In genomic region chr11:114880589-114880988, GRCm38 (mm10) we compare ENCODE assay signal across 9 mouse cellular contexts. TPM values are rescaled to one million over a fixed set of nuclear protein-coding genes. Genes with fewer than 3 reads are reported as not detected.
DNase-seq lines count a peak whose midpoint lies in the region; TF ChIP-seq lines count a peak whose summit lies in the region.
"Had no signal": no experiment of that assay in that cellular context is flagged by ENCODE, and none has a peak within 500 bp of the region (broad histone marks: within the 10 kb centered on the region; RNA-seq: fewer than 3 reads in every experiment).

No protein-coding gene starts in this region.

- no peak overlapping the region for H3K4me3 ChIP-seq in left cerebral cortex, adult 2 months
- H3K4me3 ChIP-seq: liver, embryonic 15.5 days had no signal

- DNase-seq in adrenal gland, postnatal 14 days, result peak; percentile 34
- no peak for DNase-seq in adrenal gland, adult 2 months
- DNase-seq in left cerebral cortex, adult 2 months (ENCODE audit: extremely low spot score in 1 of 2, low spot score in 2 of 2), result peak; percentile 19 to 41
- DNase-seq in left cerebral cortex, adult 8-10 months (ENCODE audit: low spot score in 2 of 2), result no peak
- DNase-seq in adipocyte (ENCODE audit: low spot score), result peak; percentile 26
- DNase-seq in induced T-regulatory cell, adult 2 months (ENCODE audit: low read depth), result peak; percentile 58
- DNase-seq in retina, postnatal 7 days (ENCODE audit: low read depth, low spot score), result peak; percentile 37
- no peak for DNase-seq in kidney, adult 9 months

- intact Hi-C loops in left cerebral cortex, adult 2 months (cut with DNase I), result loop anchor here (1.0 kb wide), 1 partner anchor 33 kb away; no protein-coding TSS in a partner anchor

- no peak overlapping the region for H3K27ac ChIP-seq in left cerebral cortex, adult 2 months

- peak; percentile 69 for TF ChIP-seq CTCF in left cerebral cortex, adult 2 months (IDR thresholded peaks at IDR 0.05)

RNA-seq across cellular contexts. Expression of gene Cd300a, which starts 9.3 kb away (rescaled TPM):
- 1.1 and 2.2 TPM in 2 replicates for total RNA-seq in adrenal gland, postnatal 14 days (2021)
- total RNA-seq in adrenal gland, adult 2 months (2021), result 1 to 10 TPM; 1.5 TPM
- polyA plus RNA-seq in adrenal gland, adult 2 months (2012; rRNA removed), result 0.80 and 0.81 TPM in 2 replicates
- under 1 TPM; 0.56 to 0.84 TPM for total RNA-seq in left cerebral cortex, adult 2 months (2021)
- total RNA-seq in left cerebral cortex, adult 8-10 months (2022), result under 1 TPM; 0.40 to 0.87 (median 0.73) TPM

RNA-seq across cellular contexts. Expression of gene Gprc5c, which starts 29.6 kb away (rescaled TPM):
- total RNA-seq in adrenal gland, postnatal 14 days (2021), result 16.6 and 18.6 TPM in 2 replicates
- total RNA-seq in adrenal gland, adult 2 months (2021), result 1 to 10 TPM; 4.0 to 7.1 TPM
- 5.2 and 7.6 TPM in 2 replicates for polyA plus RNA-seq in adrenal gland, adult 2 months (2012; rRNA removed)
- total RNA-seq in left cerebral cortex, adult 2 months (2021), result 1 to 10 TPM; 4.0 to 5.4 TPM
- 1 to 10 TPM; 4.6 to 5.6 (median 5.4) TPM for total RNA-seq in left cerebral cortex, adult 8-10 months (2022)

RNA-seq across cellular contexts. Expression of gene Cd300lb, which starts 53.6 kb away (rescaled TPM):
- total RNA-seq in adrenal gland, postnatal 14 days (2021), result 0.70 and 1.7 TPM in 2 replicates
- 1 to 10 TPM in 1 of 2 experiments, under 1 TPM in 1; 0.86 to 1.1 TPM for total RNA-seq in adrenal gland, adult 2 months (2021)
- polyA plus RNA-seq in adrenal gland, adult 2 months (2012; rRNA removed), result 0.42 and 0.46 TPM in 2 replicates
- total RNA-seq in left cerebral cortex, adult 2 months (2021), result not detected
- not detected for total RNA-seq in left cerebral cortex, adult 8-10 months (2022)

Comparison
In these comparisons a context has a peak if more than half of its experiments do, and no peak if none do; other contexts are left out.
1. DNase-seq: peak in adrenal gland, postnatal 14 days (single experiment), left cerebral cortex, adult 2 months (2 of 2), adipocyte (single experiment), induced T-regulatory cell, adult 2 months (single experiment) and retina, postnatal 7 days (single experiment); none in adrenal gland, adult 2 months (single experiment), left cerebral cortex, adult 8-10 months (0 of 2) and kidney, adult 9 months (single experiment).